Mouse (Mus musculus) frontal cortex, postnatal 14 days (tissue): ENCODE data around the gene Egr4.

Experiments used
- DNase-seq, 2 experiments: peaks; one replicate each; pipeline ENCODE4 v3.0.0; 2022; ENCODE audit warnings: low spot score in 2 of 2

The Egr4 gene

DNA sequence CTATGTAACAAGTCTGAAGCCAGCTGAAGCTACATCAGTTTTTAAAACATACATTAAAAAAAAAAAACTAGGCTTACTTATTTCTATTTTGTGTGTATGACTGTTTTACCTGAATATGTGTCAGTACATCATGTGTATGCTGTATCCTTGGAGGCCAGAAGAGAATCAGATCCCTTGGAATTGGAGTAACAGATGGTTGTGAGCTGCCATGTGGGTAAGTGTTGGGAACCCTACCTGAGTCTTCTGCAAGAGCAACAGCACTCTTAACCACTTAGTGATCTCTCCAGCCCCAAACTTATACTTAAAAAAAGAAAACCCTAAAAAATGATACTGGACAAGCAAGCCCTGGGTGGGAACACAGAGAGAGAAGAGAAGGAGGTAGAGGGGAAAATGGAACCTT lies 16.4 kb downstream of the Egr4 start:
- no peak for DNase-seq

DNA sequence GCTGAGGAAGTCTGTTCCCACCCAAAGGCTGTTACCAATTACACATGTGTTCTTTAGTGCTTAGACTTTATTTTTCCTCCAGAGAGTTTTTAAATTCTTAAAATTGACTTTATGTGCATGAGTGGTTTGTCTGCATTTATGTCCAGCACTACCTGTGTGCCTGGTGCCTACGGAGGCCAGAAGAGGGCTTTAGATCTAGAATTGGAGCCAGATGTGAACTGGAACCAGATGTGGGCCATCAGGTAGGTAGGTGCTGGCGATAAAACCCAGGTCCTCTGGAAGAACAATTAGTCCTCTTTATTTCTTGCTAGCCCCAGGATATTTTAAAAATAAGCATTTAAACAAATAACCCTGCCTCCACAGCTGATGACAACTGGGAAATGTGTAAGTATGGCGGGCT lies 21.8 kb downstream of the Egr4 start:
- DNase-seq, result no peak

DNA sequence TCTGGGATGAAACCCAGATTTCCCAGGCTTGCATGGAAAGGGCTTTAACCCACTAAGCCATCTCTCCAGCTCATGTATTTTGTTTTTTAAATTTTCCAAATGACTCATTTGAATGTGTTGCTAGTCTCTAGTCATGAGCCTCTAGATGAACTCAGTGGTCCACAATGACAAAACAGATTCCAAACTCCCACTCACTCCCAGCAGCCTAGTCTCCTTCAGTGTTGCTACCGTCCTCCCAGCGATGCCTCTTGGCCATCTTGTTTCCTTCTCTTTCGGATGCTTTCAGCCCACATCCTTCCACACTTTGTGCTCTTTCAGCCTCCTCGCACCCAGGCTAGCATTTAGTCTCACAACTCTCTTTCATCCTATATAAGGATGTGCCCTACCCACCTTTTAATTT lies 23.1 kb downstream of the Egr4 start:
- DNase-seq, result no peak

DNA sequence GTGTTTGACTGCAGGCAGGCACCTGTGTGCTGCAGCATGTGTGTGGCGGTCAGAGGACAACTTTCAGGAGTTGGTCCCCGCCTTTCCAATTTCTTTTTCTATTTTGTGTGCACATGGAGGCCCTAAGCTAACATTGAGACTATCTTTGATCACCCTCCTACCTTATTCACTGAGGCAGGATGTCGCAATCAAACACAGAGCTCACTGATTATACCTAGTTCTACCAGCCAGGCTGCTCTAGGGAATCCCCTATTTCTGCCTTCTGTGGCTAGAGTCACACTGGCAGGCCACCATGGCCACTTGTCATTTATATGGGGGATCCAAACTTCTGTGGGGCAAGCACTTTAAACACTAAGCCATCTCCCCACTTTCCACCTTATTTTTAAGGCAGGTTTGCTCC lies 23.7 kb downstream of the Egr4 start:
- DNase-seq, result no peak

DNA sequence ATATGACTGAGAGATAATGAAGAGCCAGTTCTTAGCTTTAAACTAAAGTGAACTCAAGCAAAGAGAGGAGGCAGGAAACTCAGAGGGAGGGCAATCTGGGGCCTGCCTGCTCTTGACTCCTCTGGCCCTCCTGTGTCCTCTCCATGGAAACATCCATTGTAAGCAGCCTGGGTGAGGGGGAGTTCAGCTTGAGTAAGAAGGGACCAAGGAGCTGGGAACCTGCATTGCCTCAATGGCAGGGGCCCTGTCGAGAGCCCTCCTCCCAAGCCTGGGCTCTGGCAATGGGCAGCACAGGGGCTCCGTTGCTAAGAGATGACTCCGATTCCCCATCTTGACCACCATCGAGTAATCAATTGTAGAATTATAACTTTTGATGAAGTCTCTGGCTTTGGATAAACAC lies 24.9 kb downstream of the Egr4 start:
- no peak for DNase-seq

DNA sequence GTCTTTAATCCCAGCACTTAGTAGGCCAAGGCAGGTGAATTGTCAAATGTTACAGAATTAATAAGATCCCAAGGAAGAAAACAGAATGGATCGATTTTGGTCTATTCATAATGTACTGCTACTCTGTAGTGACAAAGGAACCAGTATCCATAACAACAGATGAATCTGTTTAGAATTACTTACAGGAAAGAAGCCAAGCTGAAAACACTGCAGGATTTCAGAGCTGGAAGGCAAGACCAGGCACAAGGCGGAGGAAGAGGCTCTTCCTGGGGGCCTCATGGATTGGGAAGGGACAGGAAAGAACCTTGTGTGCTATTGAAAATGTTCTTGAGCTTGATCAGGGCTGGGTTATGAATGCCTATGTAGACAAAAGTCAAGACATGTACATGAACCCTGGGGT lies 27.7 kb downstream of the Egr4 start:
- DNase-seq, result no peak

DNA sequence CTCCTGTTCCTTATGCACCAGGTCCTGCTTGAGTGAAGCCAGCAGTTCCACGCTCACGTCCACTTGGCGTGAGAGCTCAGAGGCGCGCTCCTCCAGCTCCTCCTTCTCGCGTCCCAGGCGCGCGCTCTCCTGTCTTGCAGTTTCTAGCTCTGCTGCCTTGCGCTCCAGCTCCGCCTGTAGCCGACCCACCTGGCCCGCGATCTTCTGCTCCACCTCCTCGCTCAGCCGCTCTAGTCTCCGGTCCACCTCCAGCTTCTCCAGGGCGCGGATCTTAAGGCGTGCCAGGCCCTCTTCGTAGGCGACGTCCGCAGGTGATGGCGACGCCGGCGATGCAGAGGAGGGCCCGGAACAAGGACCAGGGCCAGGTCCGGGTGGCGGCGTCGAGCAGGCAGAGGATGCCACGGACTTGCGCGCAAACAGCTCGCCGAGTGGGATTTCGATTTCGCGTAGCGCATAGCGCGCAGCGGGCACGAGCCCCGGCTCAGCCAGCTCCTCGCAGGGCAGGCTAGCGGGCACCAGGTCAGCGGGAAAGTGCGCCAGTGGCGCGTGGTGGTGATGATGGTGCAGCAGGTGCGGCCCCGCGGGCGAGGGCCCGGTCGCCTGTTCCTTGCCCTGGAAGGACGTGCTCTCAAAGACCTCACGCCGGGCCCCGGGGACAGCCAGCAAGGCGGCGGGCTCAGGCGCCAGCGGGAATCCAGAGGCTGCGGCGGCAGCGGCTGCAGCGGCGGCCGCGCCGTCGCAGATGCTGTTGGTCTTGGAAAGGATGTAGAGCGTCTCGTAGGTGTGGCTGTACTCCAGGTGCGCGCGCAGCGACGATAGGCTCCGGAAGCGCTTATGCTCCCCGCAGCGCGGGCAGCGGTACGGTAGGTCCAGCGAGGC lies 29.3 kb downstream of the Egr4 start:
- DNase-seq, result no peak

DNA sequence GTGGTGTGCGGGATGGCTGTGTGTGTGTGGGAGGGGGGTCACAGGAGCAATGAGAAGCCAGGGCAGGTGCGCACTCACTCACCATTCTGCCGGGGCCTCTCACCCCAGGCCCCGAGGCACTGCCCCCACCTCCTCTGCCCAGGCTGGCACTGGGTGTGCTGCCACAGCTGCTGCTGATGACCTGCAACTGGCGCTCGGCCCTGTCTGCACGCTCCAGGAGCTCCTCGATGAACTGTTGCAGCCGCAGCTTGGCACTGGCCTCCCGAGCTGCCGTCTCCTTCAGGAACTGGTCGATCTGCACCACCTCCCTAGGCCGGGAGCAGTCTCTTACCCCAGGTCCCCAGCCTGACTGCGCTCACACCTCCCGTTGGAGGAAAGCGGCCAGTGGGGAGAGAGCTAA lies 32.7 kb downstream of the Egr4 start:
- DNase-seq, result no peak

DNA sequence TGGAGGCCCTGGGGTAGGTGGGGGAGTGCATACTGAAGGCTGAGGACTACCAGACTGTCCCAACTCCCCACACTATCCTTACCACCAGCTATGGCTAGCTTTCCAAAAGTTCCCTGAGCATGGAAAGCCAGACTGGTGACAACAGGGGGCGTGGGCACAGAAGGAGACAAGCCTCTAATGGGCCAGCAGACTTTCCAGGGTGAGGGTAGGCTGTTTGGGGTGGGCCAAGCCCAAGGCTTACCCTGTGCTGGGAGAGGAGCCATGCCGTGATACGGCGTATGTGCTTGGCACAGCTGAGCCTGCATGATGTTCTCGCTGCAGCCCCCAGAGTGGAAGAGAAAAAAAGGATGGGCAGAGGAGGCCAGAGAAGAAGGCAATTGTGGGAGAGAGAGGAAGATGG lies 33.4 kb downstream of the Egr4 start:
- DNase-seq, result no peak

DNA sequence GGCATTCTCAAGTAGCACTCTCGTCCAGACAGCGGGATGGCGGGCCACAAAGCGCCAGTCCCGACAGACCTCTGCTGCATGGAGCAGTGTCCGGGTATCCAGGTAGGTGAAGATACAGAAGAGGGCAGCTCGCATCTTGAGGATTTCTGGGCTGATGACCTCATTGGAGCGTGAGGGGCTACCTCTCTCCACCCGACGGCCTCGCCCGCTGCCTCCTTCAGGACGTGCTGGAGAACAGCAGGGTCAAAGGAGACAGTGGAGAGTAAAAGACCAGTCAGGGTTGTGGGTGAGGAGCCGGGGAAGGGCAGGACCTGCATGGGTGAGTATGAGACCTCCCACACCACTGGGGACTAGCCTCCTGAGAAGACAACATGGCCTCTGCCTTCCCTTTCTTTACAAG lies 35.0 kb downstream of the Egr4 start:
- DNase-seq, result no peak

DNA sequence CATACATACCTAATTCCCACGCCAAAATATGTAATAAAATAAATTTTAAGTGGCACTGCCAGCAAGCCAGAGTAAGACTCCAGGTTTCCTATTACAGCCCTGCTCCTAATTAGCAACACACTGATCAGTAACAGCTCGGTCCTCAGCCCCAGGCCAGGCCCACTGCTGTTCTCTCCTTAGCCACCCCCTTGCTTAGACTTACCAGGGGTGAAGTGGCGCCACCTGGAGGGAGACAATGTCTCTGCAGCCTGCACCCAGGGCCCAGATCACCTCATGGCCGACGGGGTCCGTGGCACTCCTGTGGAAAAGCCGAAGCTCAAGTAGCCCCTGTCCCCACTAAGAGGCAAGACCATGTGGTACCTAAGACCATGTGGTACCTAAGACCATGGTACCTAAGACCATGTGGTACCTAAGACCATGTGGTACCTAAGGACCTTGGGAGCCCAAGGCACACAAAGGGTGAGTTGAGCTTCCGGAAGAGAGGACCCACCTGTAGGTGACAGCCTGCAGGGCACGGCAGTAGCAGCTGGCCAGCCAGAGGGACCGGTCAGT lies 35.9 kb downstream of the Egr4 start:
- no peak for DNase-seq

DNA sequence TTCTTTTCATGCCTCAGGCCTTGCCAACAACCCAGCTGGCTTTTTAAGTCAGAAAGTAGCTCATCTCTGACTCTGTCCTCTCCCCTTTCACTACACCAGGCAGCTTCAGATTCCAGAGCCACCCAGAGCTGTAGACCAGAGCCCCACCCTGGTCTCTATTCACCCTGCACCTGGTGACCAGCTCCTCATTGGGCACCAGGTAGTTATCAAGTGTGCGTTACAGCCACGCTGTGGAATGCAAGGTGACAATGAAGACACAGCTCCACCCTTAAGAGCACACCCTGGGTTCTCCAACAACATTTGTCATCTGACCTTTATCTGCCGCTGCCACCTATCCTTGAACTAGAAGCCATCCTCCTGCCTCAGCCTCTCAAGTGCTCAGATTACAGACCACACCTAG lies 37.8 kb downstream of the Egr4 start:
- no peak for DNase-seq

DNA sequence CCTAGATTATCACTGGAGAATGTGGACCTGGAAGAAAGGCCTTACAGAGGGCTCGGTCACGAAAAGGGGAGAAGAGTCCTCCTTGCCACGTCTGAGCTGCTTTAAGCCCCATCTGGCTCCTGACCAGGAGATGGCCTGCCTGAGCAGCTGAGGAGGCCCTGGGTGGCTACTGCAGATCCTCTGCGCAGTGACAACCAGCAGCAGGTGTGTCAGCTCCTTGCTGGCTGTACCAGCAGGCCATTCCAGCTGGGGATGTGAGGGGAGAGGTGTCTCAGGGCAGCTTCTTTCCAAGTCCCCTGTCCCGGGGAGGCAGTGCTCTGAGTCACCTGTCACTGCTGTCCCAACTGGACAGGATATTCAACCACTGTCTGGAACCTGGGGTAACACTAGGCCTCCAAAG lies 40.8 kb downstream of the Egr4 start:
- DNase-seq, result no peak

DNA sequence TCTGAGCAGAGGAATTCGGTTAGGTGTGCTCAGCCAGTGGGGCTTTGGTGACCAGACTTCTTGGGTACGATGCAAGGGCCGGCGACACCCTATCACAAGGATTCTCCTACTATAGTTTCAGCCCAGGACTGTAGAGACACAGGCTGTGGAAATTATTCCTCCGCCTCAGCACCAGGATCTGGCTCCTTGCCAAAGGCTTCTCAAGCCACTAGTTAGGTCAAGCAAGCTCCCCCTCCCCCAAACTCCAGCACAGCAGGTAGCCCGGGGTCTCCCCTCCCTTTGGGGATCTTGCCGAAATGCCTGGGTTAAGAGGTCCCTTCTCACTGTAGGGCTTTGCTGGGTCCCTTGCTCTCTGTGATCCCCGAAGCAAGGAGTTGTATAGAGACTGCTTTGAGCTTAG lies 41.4 kb downstream of the Egr4 start:
- no peak for DNase-seq

DNA sequence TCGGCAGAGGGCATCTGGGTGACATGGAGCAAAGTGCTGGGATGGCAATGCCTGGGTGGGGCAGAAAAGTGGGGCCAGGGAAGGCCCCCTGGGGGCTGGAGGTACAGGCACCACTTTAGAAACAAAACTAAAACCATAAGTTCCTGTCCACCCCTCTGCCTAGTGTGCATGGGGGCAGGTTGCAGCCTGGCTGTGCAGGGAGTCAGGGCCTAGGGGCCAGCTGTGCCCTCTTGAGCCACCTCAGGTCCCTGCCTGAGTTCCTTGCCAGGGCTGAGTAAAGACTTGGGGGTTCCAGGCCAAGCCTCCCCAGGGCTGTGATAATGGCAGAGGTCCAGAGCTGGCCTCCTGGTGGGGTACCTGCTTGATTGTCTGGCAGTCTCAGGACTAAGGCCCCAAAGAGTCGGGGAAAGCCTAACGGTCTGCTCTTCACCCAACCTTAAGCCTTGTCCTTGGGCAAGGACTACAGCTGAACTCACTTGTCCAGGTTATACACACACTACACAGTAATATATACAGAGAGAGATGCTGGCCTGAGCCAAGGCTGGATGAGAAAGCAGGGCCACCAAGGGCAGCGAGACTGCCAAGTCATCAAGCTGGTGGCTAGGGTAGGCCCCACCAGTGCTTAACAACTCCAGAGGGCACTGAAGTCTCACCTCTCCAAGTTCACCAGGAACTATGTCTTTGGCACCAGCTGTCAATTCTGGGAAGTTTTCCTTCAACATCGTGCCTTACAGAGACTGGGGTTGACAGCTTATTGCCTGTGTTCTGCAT lies 43.5 kb downstream of the Egr4 start:
- no peak for DNase-seq

DNA sequence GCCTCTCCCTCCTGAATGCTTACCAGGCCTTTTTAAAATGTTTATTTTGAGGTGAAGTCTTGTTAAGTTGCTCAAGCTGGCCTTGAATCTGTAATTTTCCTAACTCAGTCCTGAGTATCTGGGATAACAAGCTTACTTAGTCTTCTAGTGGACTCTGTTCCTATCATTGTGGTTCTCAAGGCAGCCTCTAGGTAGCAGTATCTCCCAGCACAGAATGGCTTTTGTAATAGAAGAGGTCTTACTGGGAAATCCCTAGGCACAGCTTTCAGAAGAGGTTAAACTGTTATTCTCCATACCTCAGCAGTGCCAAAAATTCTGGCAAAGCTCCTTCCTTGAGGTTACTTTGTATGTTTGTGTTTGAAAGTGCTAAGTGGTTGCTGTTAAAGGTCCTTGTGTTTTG lies 48.0 kb downstream of the Egr4 start:
- DNase-seq, result no peak
